Mouse (Mus musculus): ENCODE results near the gene Smg6. TPM values are rescaled to one million over a fixed set of nuclear protein-coding genes. Genes with fewer than 3 reads are reported as not detected.

Gene Smg6
- polyA plus RNA-seq, 1 experiment, result 40.8 TPM

- WGBS, result 43% methylated on average over 2 of the region's 2 CpGs
- Histone ChIP-seq H3K4me3 (replicated peaks; ENCODE audit: extremely low read depth, low read depth, low read length) (no peak overlapping the region), H3K4me1 (ENCODE audit: control insufficient read depth, insufficient read depth, low read length) (peaks cover 8% of the 10 kb centered on the region)
- no peak for TF ChIP-seq POLR2A (IDR thresholded peaks at IDR 0.05; ENCODE audit: borderline replicate concordance, extremely low read depth, low read depth, low read length)
- TF ChIP-seq CTCF (IDR thresholded peaks at IDR 0.05; ENCODE audit: insufficient read depth, low read length), result no peak
- no peak for DNase-seq
Observed at GRCm38 (mm10) chr11:75072932-75073625, 147.5 kb downstream of the Smg6 start.

- TF ChIP-seq POLR2A (IDR thresholded peaks at IDR 0.05; ENCODE audit: borderline replicate concordance, extremely low read depth, low read depth, low read length) (no peak), CTCF (IDR thresholded peaks at IDR 0.05; ENCODE audit: insufficient read depth, low read length) (no peak)
- Histone ChIP-seq H3K4me1 (ENCODE audit: control insufficient read depth, insufficient read depth, low read length) (peaks cover 8% of the 10 kb centered on the region), H3K4me3 (replicated peaks; ENCODE audit: extremely low read depth, low read depth, low read length) (no peak overlapping the region)
- 75% methylated on average over 2 of the region's 2 CpGs for WGBS
- no peak for DNase-seq
Observed at GRCm38 (mm10) chr11:75073696-75074095, 148.1 kb downstream of the Smg6 start.

- Histone ChIP-seq H3K4me1 (ENCODE audit: control insufficient read depth, insufficient read depth, low read length) (peaks cover 8% of the 10 kb centered on the region), H3K4me3 (replicated peaks; ENCODE audit: extremely low read depth, low read depth, low read length) (no peak overlapping the region)
- TF ChIP-seq CTCF (IDR thresholded peaks at IDR 0.05; ENCODE audit: insufficient read depth, low read length) (no peak), POLR2A (IDR thresholded peaks at IDR 0.05; ENCODE audit: borderline replicate concordance, extremely low read depth, low read depth, low read length) (no peak)
- 51% methylated on average over 2 of the region's 2 CpGs for WGBS
- no peak for DNase-seq
Observed at GRCm38 (mm10) chr11:75074543-75074942, 148.9 kb downstream of the Smg6 start.

- 64% methylated on average over 2 of the region's 2 CpGs for WGBS
- Histone ChIP-seq H3K4me3 (replicated peaks; ENCODE audit: extremely low read depth, low read depth, low read length) (no peak overlapping the region), H3K4me1 (ENCODE audit: control insufficient read depth, insufficient read depth, low read length) (peaks cover 6% of the 10 kb centered on the region)
- TF ChIP-seq CTCF (IDR thresholded peaks at IDR 0.05; ENCODE audit: insufficient read depth, low read length) (no peak), POLR2A (IDR thresholded peaks at IDR 0.05; ENCODE audit: borderline replicate concordance, extremely low read depth, low read depth, low read length) (no peak)
- no peak for DNase-seq
Observed at GRCm38 (mm10) chr11:75078616-75079015, 153.0 kb downstream of the Smg6 start.

- no peak for DNase-seq
- H3K4me1 ChIP-seq (ENCODE audit: control insufficient read depth, insufficient read depth, low read length), result no peaks in the 10 kb centered on the region; the same call in 1 of the 2 replicates
- WGBS, result 70% methylated on average over 1 of the region's 1 CpGs
- no peak for TF ChIP-seq CTCF (IDR thresholded peaks at IDR 0.05; ENCODE audit: insufficient read depth, low read length)
- no peak for TF ChIP-seq POLR2A (IDR thresholded peaks at IDR 0.05; ENCODE audit: borderline replicate concordance, extremely low read depth, low read depth, low read length)
- H3K4me3 ChIP-seq (replicated peaks; ENCODE audit: extremely low read depth, low read depth, low read length), result no peak overlapping the region
Observed at GRCm38 (mm10) chr11:75083031-75083430, 157.4 kb downstream of the Smg6 start.

GRCm38 (mm10) chr11:75092159-75092558, 166.5 kb downstream of the Smg6 start:
- no peak for DNase-seq
- TF ChIP-seq POLR2A (IDR thresholded peaks at IDR 0.05; ENCODE audit: borderline replicate concordance, extremely low read depth, low read depth, low read length), result no peak
- TF ChIP-seq CTCF (IDR thresholded peaks at IDR 0.05; ENCODE audit: insufficient read depth, low read length), result no peak
- Histone ChIP-seq H3K4me1 (ENCODE audit: control insufficient read depth, insufficient read depth, low read length) (peaks cover 9% of the 10 kb centered on the region), H3K4me3 (replicated peaks; ENCODE audit: extremely low read depth, low read depth, low read length) (no peak overlapping the region)
- WGBS, result 17% methylated on average over 3 of the region's 3 CpGs

GRCm38 (mm10) chr11:75092656-75093055, 167.0 kb downstream of the Smg6 start:
- 50% methylated on average over 5 of the region's 5 CpGs for WGBS
- Histone ChIP-seq H3K4me1 (ENCODE audit: control insufficient read depth, insufficient read depth, low read length) (peaks cover 9% of the 10 kb centered on the region), H3K4me3 (replicated peaks; ENCODE audit: extremely low read depth, low read depth, low read length) (no peak overlapping the region)
- TF ChIP-seq POLR2A (IDR thresholded peaks at IDR 0.05; ENCODE audit: borderline replicate concordance, extremely low read depth, low read depth, low read length) (no peak), CTCF (IDR thresholded peaks at IDR 0.05; ENCODE audit: insufficient read depth, low read length) (no peak)
- DNase-seq, result no peak

GRCm38 (mm10) chr11:75094759-75095158, 169.1 kb downstream of the Smg6 start:
- WGBS, result 98% methylated on average over 1 of the region's 1 CpGs
- Histone ChIP-seq H3K4me1 (ENCODE audit: control insufficient read depth, insufficient read depth, low read length) (peaks cover 9% of the 10 kb centered on the region), H3K4me3 (replicated peaks; ENCODE audit: extremely low read depth, low read depth, low read length) (no peak overlapping the region)
- no peak for DNase-seq
- TF ChIP-seq POLR2A (IDR thresholded peaks at IDR 0.05; ENCODE audit: borderline replicate concordance, extremely low read depth, low read depth, low read length), result no peak
- TF ChIP-seq CTCF (IDR thresholded peaks at IDR 0.05; ENCODE audit: insufficient read depth, low read length), result no peak

GRCm38 (mm10) chr11:75102763-75103339, 177.2 kb downstream of the Smg6 start:
- 42% methylated on average over 5 of the region's 5 CpGs for WGBS
- Histone ChIP-seq H3K4me3 (replicated peaks; ENCODE audit: extremely low read depth, low read depth, low read length) (no peak overlapping the region), H3K4me1 (ENCODE audit: control insufficient read depth, insufficient read depth, low read length) (peaks cover 13% of the 10 kb centered on the region)
- DNase-seq, result no peak
- TF ChIP-seq POLR2A (IDR thresholded peaks at IDR 0.05; ENCODE audit: borderline replicate concordance, extremely low read depth, low read depth, low read length) (no peak), CTCF (IDR thresholded peaks at IDR 0.05; ENCODE audit: insufficient read depth, low read length) (no peak)

GRCm38 (mm10) chr11:75106614-75107013, 181.0 kb downstream of the Smg6 start:
- 76% methylated on average over 5 of the region's 5 CpGs for WGBS
- TF ChIP-seq POLR2A (IDR thresholded peaks at IDR 0.05; ENCODE audit: borderline replicate concordance, extremely low read depth, low read depth, low read length) (no peak), CTCF (IDR thresholded peaks at IDR 0.05; ENCODE audit: insufficient read depth, low read length) (no peak)
- no peak overlapping the region for H3K4me3 ChIP-seq (replicated peaks; ENCODE audit: extremely low read depth, low read depth, low read length)

More at GRCm38 (mm10) chr11:75106614-75107013, 181.0 kb downstream of the Smg6 start:
- no peak for DNase-seq
- H3K4me1 ChIP-seq (ENCODE audit: control insufficient read depth, insufficient read depth, low read length), result peaks cover 6% of the 10 kb centered on the region

All from lung, adult 2 months (tissue).